Mouse (Mus musculus) liver, postnatal 0 days (tissue): Measurements from ENCODE around the gene Stac2.

Experiments
- CTCF ChIP-seq: sonication (generic); IDR thresholded peaks from 2 replicates; pipeline ENCODE4 v1.5.1; 2016; ENCODE audit warnings: antibody characterized with exemption, low read depth
- EP300 ChIP-seq: IDR thresholded peaks from 2 replicates; pipeline ENCODE4 v1.6.1; 2016; ENCODE audit warnings: antibody characterized with exemption, low read depth, mild to moderate bottlenecking

DNA sequence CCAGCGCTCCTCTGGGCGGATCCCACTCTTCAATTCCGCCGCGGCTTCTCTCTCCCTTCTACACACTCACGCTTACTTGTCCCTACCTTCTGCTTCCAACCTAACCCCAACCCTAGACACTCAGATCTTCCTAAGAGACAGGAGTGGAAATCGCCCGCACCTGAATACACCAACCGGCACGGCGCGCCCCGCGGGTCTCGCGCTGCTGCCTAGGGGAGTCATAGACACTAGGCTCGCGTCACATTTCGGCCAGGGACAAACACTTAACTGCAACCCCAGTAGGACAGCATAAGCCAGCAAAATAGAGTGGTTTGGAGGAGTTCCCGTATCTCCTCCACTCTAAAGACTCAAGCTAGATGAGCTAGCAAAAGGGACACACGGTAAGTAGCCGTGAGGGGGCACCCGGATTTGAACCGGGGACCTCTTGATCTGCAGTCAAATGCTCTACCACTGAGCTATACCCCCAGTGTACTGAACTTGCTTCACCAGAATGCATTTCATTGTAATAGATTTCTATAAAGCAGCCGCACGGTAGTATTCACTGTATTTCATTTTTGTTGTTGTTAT lies 64.6 kb downstream of the Stac2 start:
- no peak for TF ChIP-seq CTCF
- peak; percentile 24; the same call in 1 of the 2 replicates for TF ChIP-seq EP300
